In genomic region chr4:24796229-24796628, GRCm38 (mm10) we compare ENCODE assay signal across 10 mouse cellular contexts. TPM values are rescaled to one million over a fixed set of nuclear protein-coding genes. Genes with fewer than 3 reads are reported as not detected.
DNase-seq lines count a peak whose midpoint lies in the region; ATAC-seq and TF ChIP-seq lines count a peak whose summit lies in the region.
"Had no signal": no experiment of that assay in that cellular context is flagged by ENCODE, and none has a peak within 500 bp of the region (broad histone marks: within the 10 kb centered on the region; RNA-seq: fewer than 3 reads in every experiment).

No protein-coding gene starts in this region.

- peak; percentile 67 to 75 for DNase-seq in right cerebral cortex, postnatal 10 days (ENCODE audit: low spot score in 2 of 2)
- DNase-seq in right cerebral cortex, postnatal 25 days, result no peak
- DNase-seq in cerebellum, adult 2 months, result peak; percentile 79 to 81
- peak; percentile 65 for DNase-seq in midbrain, postnatal 0 days (ENCODE audit: low spot score)
- no peak for DNase-seq in liver, postnatal 0 days
- DNase-seq: thymus, postnatal 25 days had no signal

- TF ChIP-seq CTCF in cerebellum, adult 2 months (IDR thresholded peaks at IDR 0.05; ENCODE audit: borderline replicate concordance, insufficient read depth, low read depth, low read length), result no peak
- TF ChIP-seq CTCF in midbrain, postnatal 0 days (IDR thresholded peaks at IDR 0.05), result no peak
- TF ChIP-seq CTCF in liver, postnatal 0 days (IDR thresholded peaks at IDR 0.05; ENCODE audit: low read depth), result no peak

- H3K36me3 ChIP-seq in hindbrain, embryonic 16.5 days (ENCODE audit: control insufficient read depth, insufficient read depth, low read length), result no peaks in the 10 kb centered on the region
- no peaks in the 10 kb centered on the region for H3K36me3 ChIP-seq in hindbrain, embryonic 12.5 days
- no peaks in the 10 kb centered on the region for H3K36me3 ChIP-seq in midbrain, postnatal 0 days (ENCODE audit: insufficient read depth, low read length)
- H3K36me3 ChIP-seq in liver, postnatal 0 days (replicated peaks; ENCODE audit: insufficient read depth, low read length), result no peaks in the 10 kb centered on the region
- H3K36me3 ChIP-seq: embryonic facial prominence, embryonic 13.5 days; G1E had no signal

- no peaks in the 10 kb centered on the region for H3K9me3 ChIP-seq in hindbrain, embryonic 16.5 days (ENCODE audit: control insufficient read depth, low read length)
- no peaks in the 10 kb centered on the region for H3K9me3 ChIP-seq in hindbrain, embryonic 12.5 days (replicated peaks)
- no peaks in the 10 kb centered on the region for H3K9me3 ChIP-seq in midbrain, postnatal 0 days (ENCODE audit: low read length)
- H3K9me3 ChIP-seq in liver, postnatal 0 days (ENCODE audit: low read length), result no peaks in the 10 kb centered on the region
- H3K9me3 ChIP-seq: embryonic facial prominence, embryonic 13.5 days; G1E had no signal

- H3K4me1 ChIP-seq in hindbrain, embryonic 16.5 days (ENCODE audit: control insufficient read depth, insufficient read depth, low read depth, low read length), result no peaks in the 10 kb centered on the region; the same call in none of the 2 replicates
- H3K4me1 ChIP-seq in hindbrain, embryonic 12.5 days, result peaks cover 8% of the 10 kb centered on the region
- peaks cover 4% of the 10 kb centered on the region; the same call in 1 of the 2 replicates for H3K4me1 ChIP-seq in cerebellum, adult 2 months (ENCODE audit: control insufficient read depth, insufficient read depth, low read length)
- no peaks in the 10 kb centered on the region for H3K4me1 ChIP-seq in midbrain, postnatal 0 days (ENCODE audit: insufficient read depth, low read length)
- H3K4me1 ChIP-seq in liver, postnatal 0 days (ENCODE audit: insufficient read depth), result no peaks in the 10 kb centered on the region
- H3K4me1 ChIP-seq: embryonic facial prominence, embryonic 13.5 days had no signal

- ATAC-seq in hindbrain, embryonic 16.5 days, result peak; percentile 85
- ATAC-seq in hindbrain, embryonic 12.5 days (ENCODE audit: low FRiP score), result no peak
- peak; percentile 66 for ATAC-seq in midbrain, postnatal 0 days (ENCODE audit: low FRiP score)
- no peak for ATAC-seq in liver, postnatal 0 days

- WGBS in hindbrain, embryonic 16.5 days, result 40% methylated on average over 1 of the region's 1 CpGs
- 66% methylated on average over 1 of the region's 1 CpGs for WGBS in hindbrain, embryonic 12.5 days
- WGBS in cerebellum, adult 2 months, result 6% methylated on average over 1 of the region's 1 CpGs
- 61% methylated on average over 1 of the region's 1 CpGs for WGBS in midbrain, postnatal 0 days
- 65% methylated on average over 1 of the region's 1 CpGs for WGBS in liver, postnatal 0 days (ENCODE audit: insufficient replicate concordance)

- no peak overlapping the region for H3K4me3 ChIP-seq in hindbrain, embryonic 16.5 days (ENCODE audit: low read length)
- no peak overlapping the region for H3K4me3 ChIP-seq in hindbrain, embryonic 12.5 days
- H3K4me3 ChIP-seq in cerebellum, adult 2 months (replicated peaks; ENCODE audit: insufficient read depth, low read depth, low read length), result no peak overlapping the region
- no peak overlapping the region for H3K4me3 ChIP-seq in midbrain, postnatal 0 days (ENCODE audit: low read depth, low read length)
- H3K4me3 ChIP-seq in liver, postnatal 0 days (ENCODE audit: low read depth, low read length), result no peak overlapping the region
- H3K4me3 ChIP-seq: embryonic facial prominence, embryonic 13.5 days had no signal

- no peak for TF ChIP-seq POLR2A in cerebellum, adult 2 months (IDR thresholded peaks at IDR 0.05; ENCODE audit: borderline replicate concordance, insufficient read depth, low read length)

- no peak overlapping the region for H3K4me2 ChIP-seq in hindbrain, embryonic 16.5 days (ENCODE audit: low read length)
- no peak overlapping the region for H3K4me2 ChIP-seq in hindbrain, embryonic 12.5 days (replicated peaks)
- no peak overlapping the region for H3K4me2 ChIP-seq in midbrain, postnatal 0 days (ENCODE audit: low read depth, low read length, poor library complexity, severe bottlenecking)
- no peak overlapping the region for H3K4me2 ChIP-seq in liver, postnatal 0 days (ENCODE audit: low read depth, low read length)
- H3K4me2 ChIP-seq: embryonic facial prominence, embryonic 13.5 days had no signal

- no peak overlapping the region for H3K9ac ChIP-seq in hindbrain, embryonic 16.5 days (ENCODE audit: low read depth, low read length)
- H3K9ac ChIP-seq in hindbrain, embryonic 12.5 days, result no peak overlapping the region
- H3K9ac ChIP-seq in midbrain, postnatal 0 days (replicated peaks; ENCODE audit: low read length, poor library complexity, severe bottlenecking), result no peak overlapping the region
- H3K9ac ChIP-seq in liver, postnatal 0 days (replicated peaks), result no peak overlapping the region
- H3K9ac ChIP-seq: embryonic facial prominence, embryonic 13.5 days had no signal

- no peak for TF ChIP-seq EP300 in liver, postnatal 0 days (IDR thresholded peaks at IDR 0.05; ENCODE audit: low read depth)

- no peaks in the 10 kb centered on the region for H3K27me3 ChIP-seq in hindbrain, embryonic 16.5 days (replicated peaks; ENCODE audit: control insufficient read depth, insufficient read depth, low read length)
- no peaks in the 10 kb centered on the region for H3K27me3 ChIP-seq in hindbrain, embryonic 12.5 days
- no peaks in the 10 kb centered on the region for H3K27me3 ChIP-seq in cerebellum, adult 2 months (ENCODE audit: control insufficient read depth, insufficient read depth, low read length)
- no peaks in the 10 kb centered on the region for H3K27me3 ChIP-seq in midbrain, postnatal 0 days (ENCODE audit: insufficient read depth, low read length)
- no peaks in the 10 kb centered on the region for H3K27me3 ChIP-seq in liver, postnatal 0 days (ENCODE audit: insufficient read depth, low read length)
- H3K27me3 ChIP-seq: embryonic facial prominence, embryonic 13.5 days had no signal

- H3K27ac ChIP-seq in hindbrain, embryonic 16.5 days (ENCODE audit: low read depth, low read length), result no peak overlapping the region
- no peak overlapping the region for H3K27ac ChIP-seq in hindbrain, embryonic 12.5 days
- H3K27ac ChIP-seq in cerebellum, adult 2 months (ENCODE audit: insufficient read depth, low read length), result no peak overlapping the region
- H3K27ac ChIP-seq in midbrain, postnatal 0 days (ENCODE audit: low read depth, low read length), result no peak overlapping the region
- no peak overlapping the region for H3K27ac ChIP-seq in liver, postnatal 0 days (ENCODE audit: low read depth)
- H3K27ac ChIP-seq: embryonic facial prominence, embryonic 13.5 days had no signal

RNA-seq across cellular contexts. Expression of gene Klhl32, which starts 54.7 kb away (rescaled TPM):
- polyA plus RNA-seq in hindbrain, embryonic 16.5 days (2015; fragmentation: Nextera tagmentation; extraction: Ambion mirVana), result 37.1 and 38.5 TPM in 2 replicates
- polyA plus RNA-seq in hindbrain, embryonic 12.5 days (2016; fragmentation: Nextera tagmentation; extraction: Ambion mirVana), result 12.9 and 13.1 TPM in 2 replicates
- polyA plus RNA-seq in cerebellum, adult 2 months (2012; rRNA removed), result 9.9 and 11.6 TPM in 2 replicates
- 32.1 and 34.0 TPM in 2 replicates for total RNA-seq in midbrain, postnatal 0 days (2014; rRNA removed)
- polyA plus RNA-seq in midbrain, postnatal 0 days (2015; fragmentation: Nextera tagmentation; extraction: Ambion mirVana), result 36.5 and 37.1 TPM in 2 replicates
- polyA plus RNA-seq in liver, postnatal 0 days (2015; fragmentation: Nextera tagmentation; extraction: Ambion mirVana), result 0.18 and 0.21 TPM in 2 replicates

Comparison
In these comparisons a context has a peak if more than half of its experiments do, and no peak if none do; other contexts are left out.
1. ATAC-seq: peak in hindbrain, embryonic 16.5 days (single experiment) and midbrain, postnatal 0 days (single experiment); none in hindbrain, embryonic 12.5 days (single experiment) and liver, postnatal 0 days (single experiment).
2. DNase-seq: peak in right cerebral cortex, postnatal 10 days (2 of 2), cerebellum, adult 2 months (2 of 2) and midbrain, postnatal 0 days (single experiment); none in right cerebral cortex, postnatal 25 days (single experiment) and liver, postnatal 0 days (single experiment).